Mouse (Mus musculus): ENCODE measurements around the gene Mrpl14.

GRCm38 (mm10) chr17:45680391-45680980 is 5.6 kb upstream of the Mrpl14 start:
- no peak for TF ChIP-seq CTCF (IDR thresholded peaks at IDR 0.05; ENCODE audit: low read depth)
- TF ChIP-seq EP300 (optimal IDR thresholded peaks at IDR 0.05), result no peak
